In the genomic region with DNA sequence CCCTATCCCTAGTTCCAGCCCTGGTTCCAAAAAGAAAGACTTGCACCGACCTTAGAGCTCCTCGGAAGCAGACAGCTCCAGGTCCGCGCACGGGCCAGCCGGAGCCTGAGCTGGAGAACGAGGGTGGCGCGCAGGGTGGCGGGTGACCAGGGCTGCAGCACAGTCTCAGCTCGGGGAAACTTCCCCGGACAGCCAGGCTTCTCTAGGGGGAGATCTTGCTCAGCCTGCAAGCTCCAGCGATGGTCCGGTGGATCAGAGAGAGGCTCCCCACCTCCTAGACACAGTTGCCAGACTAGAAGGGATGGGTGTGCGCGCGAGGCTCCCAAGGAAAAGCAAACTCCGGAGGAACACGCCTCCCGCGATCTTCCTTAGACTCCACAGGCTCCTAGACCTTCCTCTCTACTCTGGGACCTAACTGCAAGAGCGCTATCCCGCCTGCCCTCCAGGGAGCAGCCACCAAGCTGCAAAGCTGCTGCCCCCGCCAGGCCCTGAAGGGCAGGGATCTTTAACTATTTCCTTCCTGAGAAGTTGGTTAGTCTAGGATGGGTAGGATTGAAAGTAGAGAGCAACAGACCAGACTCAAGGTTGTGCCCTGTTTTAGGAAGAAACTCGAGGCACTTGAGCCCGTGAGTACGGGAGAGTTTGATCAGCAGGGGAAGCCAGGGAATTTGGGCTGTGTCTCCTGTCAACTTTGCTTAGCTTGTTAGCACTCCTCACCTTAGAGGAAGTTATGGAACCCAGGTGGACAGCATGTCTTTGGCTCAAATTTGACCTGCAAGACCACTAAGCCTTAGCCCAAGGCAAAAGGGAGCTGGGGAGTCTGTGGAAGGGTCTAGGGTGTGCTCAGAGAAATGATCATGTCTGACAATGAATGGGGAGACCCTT, we compare ENCODE assay signal across 7 mouse cellular contexts. TPM values are rescaled to one million over a fixed set of nuclear protein-coding genes. Genes with fewer than 3 reads are reported as not detected.
A peak's percentile ranks its signal among the peaks of the same experiment; 100 is the strongest.
DNase-seq lines count a peak whose midpoint lies in the region; ATAC-seq lines count a peak whose summit lies in the region.

A gene (minus strand): TSS at position 419 of the 885 bp plus-strand sequence.

- H3K27me3 ChIP-seq in intestine, embryonic 15.5 days (replicated peaks) = no peaks in the 10 kb centered on the region
- no peaks in the 10 kb centered on the region for H3K27me3 ChIP-seq in limb, embryonic 13.5 days
- H3K27me3 ChIP-seq in midbrain, embryonic 14.5 days (ENCODE audit: control insufficient read depth, insufficient read depth, low read length) = no peaks in the 10 kb centered on the region

- WGBS in intestine, embryonic 15.5 days = 1% methylated on average over 27 of the region's 27 CpGs
- 1% methylated on average over 27 of the region's 27 CpGs for WGBS in limb, embryonic 13.5 days
- WGBS in midbrain, embryonic 14.5 days = 2% methylated on average over 27 of the region's 27 CpGs

- peak; percentile 90 for ATAC-seq in intestine, embryonic 15.5 days
- ATAC-seq in limb, embryonic 13.5 days (ENCODE audit: low FRiP score, low read depth) = peak; percentile 84
- ATAC-seq in midbrain, embryonic 14.5 days (ENCODE audit: low FRiP score, low TSS enrichment) = peak; percentile 59

- H3K36me3 ChIP-seq in intestine, embryonic 15.5 days = no peaks in the 10 kb centered on the region
- peaks cover 9% of the 10 kb centered on the region for H3K36me3 ChIP-seq in limb, embryonic 13.5 days
- no peaks in the 10 kb centered on the region for H3K36me3 ChIP-seq in midbrain, embryonic 14.5 days (ENCODE audit: control insufficient read depth, insufficient read depth, low read length)

- H3K4me2 ChIP-seq in intestine, embryonic 15.5 days (replicated peaks) = peak within 1 kb of the TSS; percentile 74
- H3K4me2 ChIP-seq in limb, embryonic 13.5 days (replicated peaks) = peak within 1 kb of the TSS; percentile 71
- peak within 1 kb of the TSS; percentile 82 for H3K4me2 ChIP-seq in midbrain, embryonic 14.5 days (ENCODE audit: low read length)

- no peaks in the 10 kb centered on the region for H3K9me3 ChIP-seq in intestine, embryonic 15.5 days
- no peaks in the 10 kb centered on the region for H3K9me3 ChIP-seq in limb, embryonic 13.5 days
- H3K9me3 ChIP-seq in midbrain, embryonic 14.5 days (ENCODE audit: control insufficient read depth, low read length) = no peaks in the 10 kb centered on the region

- peak within 1 kb of the TSS; percentile 73 for H3K9ac ChIP-seq in intestine, embryonic 15.5 days
- H3K9ac ChIP-seq in limb, embryonic 13.5 days = peak within 1 kb of the TSS; percentile 86
- H3K9ac ChIP-seq in midbrain, embryonic 14.5 days (replicated peaks; ENCODE audit: low read length) = peak within 1 kb of the TSS; percentile 36

- H3K4me1 ChIP-seq in intestine, embryonic 15.5 days (replicated peaks) = 0 out of 2 replicates have a peak, but pooled peaks cover 11% of the 10 kb centered on the region
- H3K4me1 ChIP-seq in limb, embryonic 13.5 days = peaks cover 47% of the 10 kb centered on the region
- H3K4me1 ChIP-seq in midbrain, embryonic 14.5 days (ENCODE audit: control insufficient read depth, insufficient read depth, low read length) = peaks cover 8% of the 10 kb centered on the region; the same call in 1 of the 2 replicates

- DNase-seq in adipocyte (ENCODE audit: low spot score) = peak; percentile 73
- peak; percentile 87 for DNase-seq in embryo, embryonic 10 days (ENCODE audit: low spot score)
- no peak for DNase-seq in gonadal fat pad, adult 2 months (ENCODE audit: low read depth)
- DNase-seq in midbrain, embryonic 14.5 days = peak; percentile 60
- peak; percentile 70 for DNase-seq in testis, postnatal 10 days (ENCODE audit: low spot score)

- peak within 1 kb of the TSS; percentile 56 for H3K4me3 ChIP-seq in intestine, embryonic 15.5 days (replicated peaks)
- peak within 1 kb of the TSS; percentile 67 for H3K4me3 ChIP-seq in limb, embryonic 13.5 days
- H3K4me3 ChIP-seq in midbrain, embryonic 14.5 days (replicated peaks; ENCODE audit: low read depth, low read length) = peak within 1 kb of the TSS; percentile 38

- H3K27ac ChIP-seq in intestine, embryonic 15.5 days = peak within 1 kb of the TSS; percentile 97
- peak within 1 kb of the TSS; percentile 95 for H3K27ac ChIP-seq in limb, embryonic 13.5 days
- 0 out of 2 replicates have a peak within 1 kb of the TSS, but pooled peaks have one; percentile 1 for H3K27ac ChIP-seq in midbrain, embryonic 14.5 days (replicated peaks; ENCODE audit: low read depth, low read length)

RNA-seq across cellular contexts. Expression of the gene that starts here (rescaled TPM):
- polyA plus RNA-seq in gonadal fat pad, adult 2 months (2012; rRNA removed) = 14.9 and 19.2 TPM in 2 replicates
- polyA plus RNA-seq in intestine, embryonic 15.5 days (2015; fragmentation: Nextera tagmentation; extraction: Ambion mirVana) = 18.8 and 20.3 TPM in 2 replicates
- polyA plus RNA-seq in limb, embryonic 13.5 days (2015; fragmentation: Nextera tagmentation; extraction: Ambion mirVana) = 37.5 and 42.2 TPM in 2 replicates
- polyA plus RNA-seq in midbrain, embryonic 14.5 days (2014; fragmentation: Nextera tagmentation; extraction: Ambion mirVana) = 3.7 and 7.1 TPM in 2 replicates

Comparison
In these comparisons a context has a peak if more than half of its experiments do, and no peak if none do; other contexts are left out.
1. H3K27ac ChIP-seq: peak in every context shown above with its lines; median percentile 97 in intestine, embryonic 15.5 days; 95 in limb, embryonic 13.5 days; 1 in midbrain, embryonic 14.5 days.
2. H3K9ac ChIP-seq: peak in every context shown above with its lines; median percentile 86 in limb, embryonic 13.5 days; 73 in intestine, embryonic 15.5 days; 36 in midbrain, embryonic 14.5 days.